12 mouse cellular contexts compared by ENCODE assay signal in the genomic region with DNA sequence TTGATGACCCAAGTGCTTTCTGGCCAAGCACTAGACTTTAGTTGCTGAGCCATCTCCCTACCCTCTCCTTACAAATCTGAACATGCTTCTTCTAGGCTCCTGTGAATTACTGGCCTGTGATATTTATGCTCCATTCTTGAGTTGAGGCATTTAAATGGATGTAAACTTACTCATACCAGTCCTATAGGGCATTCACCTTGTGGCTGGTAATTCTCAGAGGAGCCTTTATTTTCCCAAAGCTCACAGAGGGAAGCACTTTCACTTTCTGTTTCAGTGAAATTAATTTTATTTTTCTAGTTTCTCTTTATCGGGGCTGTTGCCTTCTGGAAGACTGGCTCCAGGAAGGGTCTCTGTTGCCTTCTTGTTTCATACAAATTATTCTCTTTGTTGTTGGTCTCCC.
DNase-seq lines count a peak whose midpoint lies in the region; ATAC-seq and TF ChIP-seq lines count a peak whose summit lies in the region.
"Had no signal": no experiment of that assay in that cellular context is flagged by ENCODE, and none has a peak within 500 bp of the region (broad histone marks: within the 10 kb centered on the region; RNA-seq: fewer than 3 reads in every experiment).

No protein-coding gene starts in this region.

- no peak for TF ChIP-seq RAD21 in CH12.LX (IDR thresholded peaks at IDR 0.05; ENCODE audit: low read depth, low read length)

- H3K9me3 ChIP-seq in CH12.LX (replicated peaks; ENCODE audit: low read length) = no peaks in the 10 kb centered on the region
- no peaks in the 10 kb centered on the region for H3K9me3 ChIP-seq in intestine, postnatal 0 days (ENCODE audit: control insufficient read depth)
- H3K9me3 ChIP-seq: limb, embryonic 12.5 days; stomach, embryonic 15.5 days had no signal

- no peak for TF ChIP-seq EP300 in CH12.LX (IDR thresholded peaks at IDR 0.05; ENCODE audit: low read length)

- H3K9ac ChIP-seq in CH12.LX (ENCODE audit: insufficient read depth, low read depth) = no peak overlapping the region
- no peak overlapping the region for H3K9ac ChIP-seq in intestine, postnatal 0 days (ENCODE audit: low read depth, low read length)
- H3K9ac ChIP-seq: limb, embryonic 12.5 days; stomach, embryonic 15.5 days had no signal

- dilution Hi-C loops in CH12.LX (cut with MboI; ENCODE audit: extremely low pct_ligation_motif_present, extremely low pct_unique_long_range_greater_than_20kb, low sequenced_read_pairs) = no loop called here

- 27% methylated on average over 1 of the region's 1 CpGs for WGBS in intestine, postnatal 0 days

- no peak for TF ChIP-seq POLR2A in CH12.LX (IDR thresholded peaks at IDR 0.05; ENCODE audit: low read depth, low read length)

- ATAC-seq in intestine, postnatal 0 days = no peak

- in situ Hi-C loops in CH12.LX (cut with MboI; ENCODE audit: low pct_ligation_motif_present, low pct_unique_long_range_greater_than_20kb, low sequenced_read_pairs) = no loop called here

- DNase-seq in heart, adult 18-20 months = peak; percentile 6 to 26
- DNase-seq in heart, postnatal 4 days = no peak
- DNase-seq in left cerebral cortex, adult 2 months (ENCODE audit: extremely low spot score in 1 of 2, low spot score in 2 of 2) = no peak
- DNase-seq in left cerebral cortex, postnatal 4 days = no peak
- DNase-seq in CH12.LX (ENCODE audit: extremely low read depth) = peak; percentile 30
- no peak for DNase-seq in left cerebral cortex, postnatal 10 days (ENCODE audit: extremely low spot score in 1 of 2, low spot score in 2 of 2)
- no peak for DNase-seq in cerebellum, postnatal 36 days
- DNase-seq: kidney, adult 11 months; lung, postnatal 14 days had no signal

- intact Hi-C loops in left cerebral cortex, adult 2 months (cut with DNase I) = no loop called here
- intact Hi-C loops in left cerebral cortex, postnatal 4 days (cut with DNase I) = no loop called here
- intact Hi-C loops in left cerebral cortex, postnatal 10 days (cut with DNase I) = no loop called here

- H3K4me2 ChIP-seq in CH12.LX (ENCODE audit: insufficient read depth, low read depth, poor library complexity, severe bottlenecking) = no peak overlapping the region
- peak overlapping the region; percentile 25 for H3K4me2 ChIP-seq in intestine, postnatal 0 days (replicated peaks; ENCODE audit: low read depth)
- H3K4me2 ChIP-seq: limb, embryonic 12.5 days; stomach, embryonic 15.5 days had no signal

- no peak for TF ChIP-seq CTCF in left cerebral cortex, adult 2 months (IDR thresholded peaks at IDR 0.05)
- TF ChIP-seq CTCF in CH12.LX (conservative IDR thresholded peaks at IDR 0.05 in 1 of 2, IDR thresholded peaks at IDR 0.05 in 1 of 2; ENCODE audit: low read depth in 2 of 2, low read length in 2 of 2) = no peak
- TF ChIP-seq CTCF in intestine, postnatal 0 days (IDR thresholded peaks at IDR 0.05; ENCODE audit: low read depth) = no peak

- no peaks in the 10 kb centered on the region for H3K36me3 ChIP-seq in CH12.LX (replicated peaks in 1 of 2; ENCODE audit: control insufficient read depth in 1 of 2, insufficient read depth in 1 of 2, low read length in 1 of 2)
- no peaks in the 10 kb centered on the region for H3K36me3 ChIP-seq in intestine, postnatal 0 days (ENCODE audit: control insufficient read depth, insufficient read depth)
- H3K36me3 ChIP-seq: limb, embryonic 12.5 days; stomach, embryonic 15.5 days had no signal

- no peak overlapping the region for H3K27ac ChIP-seq in left cerebral cortex, adult 2 months
- no peak overlapping the region for H3K27ac ChIP-seq in CH12.LX (ENCODE audit: insufficient read depth, low read depth)
- H3K27ac ChIP-seq in intestine, postnatal 0 days (ENCODE audit: low read depth, low read length) = no peak overlapping the region
- H3K27ac ChIP-seq: limb, embryonic 12.5 days; stomach, embryonic 15.5 days had no signal

- H3K27me3 ChIP-seq in CH12.LX (replicated peaks) = no peaks in the 10 kb centered on the region
- no peaks in the 10 kb centered on the region for H3K27me3 ChIP-seq in intestine, postnatal 0 days (replicated peaks; ENCODE audit: control insufficient read depth, insufficient read depth, low read length)
- H3K27me3 ChIP-seq: limb, embryonic 12.5 days; stomach, embryonic 15.5 days had no signal

- H3K79me2 ChIP-seq in CH12.LX (replicated peaks; ENCODE audit: control insufficient read depth, extremely low read depth, insufficient read depth, poor library complexity, severe bottlenecking) = no peaks in the 10 kb centered on the region

- peaks cover 3 to 10% of the 10 kb centered on the region in 2 experiments; a peak in 1 of 4 replicates for H3K4me1 ChIP-seq in CH12.LX (ENCODE audit: control insufficient read depth in 1 of 2, insufficient read depth in 2 of 2)
- H3K4me1 ChIP-seq in intestine, postnatal 0 days (replicated peaks; ENCODE audit: control insufficient read depth, insufficient read depth, low read length) = no peaks in the 10 kb centered on the region
- H3K4me1 ChIP-seq: limb, embryonic 12.5 days had no signal

- peak overlapping the region; percentile 38 for H3K4me3 ChIP-seq in left cerebral cortex, adult 2 months
- H3K4me3 ChIP-seq in CH12.LX (replicated peaks in 1 of 3; ENCODE audit: low read depth in 2 of 3, low read length in 2 of 3, poor library complexity in 1 of 3) = no peak overlapping the region
- H3K4me3 ChIP-seq in intestine, postnatal 0 days (ENCODE audit: low read depth, low read length) = no peak overlapping the region
- H3K4me3 ChIP-seq: limb, embryonic 12.5 days; stomach, embryonic 15.5 days had no signal

TF ChIP-seq in CH12.LX, 34 proteins besides CTCF, POLR2A, EP300 and RAD21:
- TF ChIP-seq GABPA (IDR thresholded peaks at IDR 0.05; ENCODE audit: insufficient replicate concordance, low read depth, low read length) (no peak), RCOR1 (conservative IDR thresholded peaks at IDR 0.05; ENCODE audit: low read depth, low read length) (no peak), ETS1 (conservative IDR thresholded peaks at IDR 0.05; ENCODE audit: low read depth, low read length) (0 out of 2 replicates have a peak, but pooled peaks have one; percentile 27), HCFC1 (IDR thresholded peaks at IDR 0.05; ENCODE audit: low read depth, low read length) (no peak), IRF4 (IDR thresholded peaks at IDR 0.05; ENCODE audit: low read depth, low read length) (peak; percentile 20; the same call in 1 of the 2 replicates)

Comparison
In these comparisons a context has a peak if more than half of its experiments do, and no peak if none do; other contexts are left out.
1. DNase-seq: peak in heart, adult 18-20 months (2 of 2) and CH12.LX (single experiment); none in heart, postnatal 4 days (single experiment), left cerebral cortex, adult 2 months (0 of 2), left cerebral cortex, postnatal 4 days (single experiment), left cerebral cortex, postnatal 10 days (0 of 2) and cerebellum, postnatal 36 days (0 of 2).